Mouse (Mus musculus) hindbrain, embryonic 16.5 days (tissue): Measurements from ENCODE around the gene Jag2. TPM values are rescaled to one million over a fixed set of nuclear protein-coding genes. Genes with fewer than 3 reads are reported as not detected.

Experiments
- ATAC-seq: fragments of 200-750 bp; cut with Nextera tagmentation; 2 replicates; pipeline ENCODE4 v1.8.0; 2017; ENCODE audit warnings: moderate TSS enrichment, moderate library complexity
- H3K27ac ChIP-seq: fragments of 300-500 bp; sonication (generic); 2 replicates; pipeline ENCODE4 v1.5.1; 2014; ENCODE audit warnings: low read depth, mild to moderate bottlenecking, control low read depth, low read length, moderate library complexity
- H3K27me3 ChIP-seq: fragments of 300-500 bp; sonication (generic); replicated peaks from 2 replicates; pipeline ENCODE4 v1.6.1; 2014; ENCODE audit warnings: low read length; ENCODE audit not compliant: control insufficient read depth, insufficient read depth
- H3K36me3 ChIP-seq: fragments of 300-500 bp; sonication (generic); 2 replicates; pipeline ENCODE4 v1.6.1; 2014; ENCODE audit warnings: mild to moderate bottlenecking, low read length, moderate library complexity, mixed read lengths; ENCODE audit not compliant: control insufficient read depth, insufficient read depth
- H3K4me1 ChIP-seq: fragments of 300-500 bp; sonication (generic); 2 replicates; pipeline ENCODE4 v1.6.1; 2014; ENCODE audit warnings: low read depth, low read length; ENCODE audit not compliant: control insufficient read depth, insufficient read depth
- H3K4me2 ChIP-seq: fragments of 300-500 bp; sonication (generic); 2 replicates; pipeline ENCODE4 v1.6.1; 2014; ENCODE audit warnings: mild to moderate bottlenecking, low read length, control low read depth, moderate library complexity
- H3K4me3 ChIP-seq: fragments of 300-500 bp; sonication (generic); 2 replicates; pipeline ENCODE4 v1.5.1; 2014; ENCODE audit warnings: mild to moderate bottlenecking, low read length, control low read depth, moderate library complexity
- H3K9ac ChIP-seq: fragments of 300-500 bp; sonication (generic); 2 replicates; pipeline ENCODE4 v1.6.1; 2014; ENCODE audit warnings: low read depth, mild to moderate bottlenecking, control low read depth, low read length, moderate library complexity
- H3K9me3 ChIP-seq: fragments of 300-500 bp; sonication (generic); 2 replicates; pipeline ENCODE4 v1.6.1; 2014; ENCODE audit warnings: mild to moderate bottlenecking, low read length, moderate library complexity; ENCODE audit not compliant: control insufficient read depth
- WGBS: fragments of 180-500 bp; shearing (Covaris S2); extraction: QIAGEN DNeasy Blood & Tissue Kit; methylation state at CpG from one replicate; pipeline ENCODE4 v1.1.7; 2014; 5-methylcytosine and 5-hydroxymethylcytosine counted together
- polyA plus RNA-seq: library from polyadenylated mRNA; unstranded; fragments of >200 nt; fragmentation: Nextera tagmentation; extraction: Ambion mirVana; gene quantifications from 2 replicates; pipeline ENCODE4 v1.2.1, GENCODE M21; 2015

Jag2 gene
- polyA plus RNA-seq, 1 experiment from 2014 or later: 11.1 TPM

DNA sequence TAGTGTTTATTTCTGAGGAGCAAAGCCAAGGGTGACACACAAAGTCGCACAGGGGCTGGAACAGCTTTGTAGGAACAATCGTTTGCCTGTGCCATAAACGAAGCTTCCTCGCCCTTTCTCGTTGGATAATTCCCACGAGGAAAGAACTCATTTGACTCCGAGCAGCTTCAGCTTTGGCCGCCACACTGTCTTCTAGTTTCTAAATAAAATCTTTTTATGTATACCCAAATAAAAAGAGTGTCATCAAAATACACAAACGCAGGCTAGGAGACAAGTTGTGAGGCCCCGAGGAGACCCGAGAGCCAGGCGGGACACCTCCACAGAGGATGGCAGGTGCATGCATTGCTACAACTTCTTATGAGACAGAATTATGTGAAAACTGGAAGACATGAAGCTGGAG lies 31.2 kb downstream of the Jag2 start:
- Histone ChIP-seq H3K36me3 (no peaks in the 10 kb centered on the region), H3K9me3 (no peaks in the 10 kb centered on the region), H3K4me3 (no peak overlapping the region), H3K9ac (no peak overlapping the region), H3K4me1 (peaks cover 8% of the 10 kb centered on the region), H3K27ac (no peak overlapping the region), H3K27me3 (no peaks in the 10 kb centered on the region), H3K4me2 (no peak overlapping the region; the same call in 1 of the 2 replicates)
- no peak for ATAC-seq
- 58% methylated on average over 12 of the region's 12 CpGs for WGBS

DNA sequence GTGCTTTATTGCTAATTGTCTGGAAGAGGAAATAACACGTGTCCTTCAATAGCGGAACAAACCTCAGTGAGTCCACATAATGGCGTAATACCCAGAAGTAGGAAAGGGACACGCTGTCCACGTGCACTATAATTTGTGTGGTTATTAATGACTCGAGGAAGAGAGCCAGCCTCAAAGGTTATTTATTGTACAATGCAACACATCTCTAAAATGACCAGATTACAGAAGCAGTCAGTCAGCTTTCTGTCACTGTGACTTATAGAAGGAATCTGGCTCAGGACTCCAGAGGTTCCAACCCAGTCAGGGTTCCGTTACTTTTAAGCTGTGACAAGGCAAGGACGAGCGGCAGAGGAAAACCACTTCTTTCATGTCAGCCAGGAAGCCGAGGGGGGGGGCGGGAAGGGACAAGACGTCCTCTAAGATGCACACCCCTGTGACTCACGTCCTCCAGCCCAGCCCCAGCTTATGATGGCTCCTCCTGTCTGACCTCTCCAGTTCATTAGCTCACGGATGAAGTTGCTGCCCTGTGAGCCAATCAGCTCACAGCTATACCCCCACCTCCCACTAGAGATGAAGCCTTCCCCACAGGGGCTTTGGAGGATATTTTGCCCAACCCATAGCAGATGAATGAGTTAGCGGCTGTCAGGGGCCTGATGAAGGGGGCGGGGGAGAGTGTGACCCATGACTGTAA lies 31.9 kb downstream of the Jag2 start:
- no peaks in the 10 kb centered on the region for H3K36me3 ChIP-seq
- peak overlapping the region; percentile 6; the same call in 1 of the 2 replicates for H3K4me3 ChIP-seq
- ATAC-seq: peak; percentile 87
- H3K4me2 ChIP-seq: peak overlapping the region; percentile 36
- peaks cover 8% of the 10 kb centered on the region for H3K4me1 ChIP-seq
- no peaks in the 10 kb centered on the region for H3K9me3 ChIP-seq
- H3K27me3 ChIP-seq: no peaks in the 10 kb centered on the region
- peak overlapping the region; percentile 6; the same call in 1 of the 2 replicates for H3K9ac ChIP-seq
- H3K27ac ChIP-seq: no peak overlapping the region
- WGBS: 28% methylated on average over 16 of the region's 16 CpGs

DNA sequence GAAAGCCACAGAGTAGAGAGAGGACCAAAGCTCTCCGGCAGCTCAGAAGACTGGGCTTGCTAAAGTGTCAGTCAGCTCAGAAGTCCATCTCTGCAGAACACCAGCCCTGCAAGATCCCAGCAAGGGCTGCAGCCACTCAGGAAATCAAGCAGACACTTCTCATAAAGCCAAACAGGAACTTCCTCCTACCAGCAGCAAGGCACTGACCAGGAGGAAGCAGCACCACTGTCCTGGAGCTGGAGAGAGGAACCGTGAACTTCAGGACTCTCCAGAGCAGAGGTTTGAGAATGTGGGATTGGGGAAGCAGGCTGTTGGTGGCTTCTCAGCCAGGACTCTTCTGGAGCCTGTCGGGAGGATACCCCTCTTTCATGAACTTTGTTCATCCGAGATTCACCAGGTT lies 34.6 kb downstream of the Jag2 start:
- no peaks in the 10 kb centered on the region for H3K36me3 ChIP-seq
- no peak overlapping the region for H3K27ac ChIP-seq
- H3K27me3 ChIP-seq: no peaks in the 10 kb centered on the region
- no peak overlapping the region for H3K9ac ChIP-seq
- 77% methylated on average over 4 of the region's 4 CpGs for WGBS
- no peak overlapping the region for H3K4me3 ChIP-seq
- H3K9me3 ChIP-seq: no peaks in the 10 kb centered on the region
- ATAC-seq: no peak
- peaks cover 8% of the 10 kb centered on the region for H3K4me1 ChIP-seq
- H3K4me2 ChIP-seq: no peak overlapping the region

DNA sequence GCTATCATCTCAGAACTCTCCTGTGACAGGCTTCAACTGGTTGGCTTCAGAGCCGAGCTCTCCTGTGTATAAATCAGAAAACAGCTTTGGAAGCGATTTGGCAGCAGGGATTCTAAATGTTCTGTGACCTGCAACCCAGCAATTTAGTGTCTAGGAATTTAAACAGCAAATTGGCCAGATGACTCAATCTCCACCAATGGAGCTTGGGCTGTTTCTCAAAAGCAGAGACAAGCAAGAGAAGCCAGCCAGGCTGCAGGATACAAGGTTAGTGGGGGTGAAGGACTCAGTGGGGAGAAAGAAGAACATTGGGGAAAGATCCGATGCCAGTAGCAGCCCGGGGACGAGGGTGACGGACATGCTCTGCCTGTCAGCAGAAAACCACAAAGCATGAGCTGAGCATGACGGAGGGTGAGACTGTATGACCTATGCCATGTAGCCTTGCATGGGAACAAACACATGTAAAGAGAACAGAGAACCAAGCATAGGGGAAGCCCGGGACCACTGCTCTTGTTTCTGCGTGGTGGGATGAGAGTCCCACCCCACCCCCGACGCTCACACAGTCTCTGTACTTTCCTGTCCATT lies 35.2 kb downstream of the Jag2 start:
- H3K4me3 ChIP-seq: no peak overlapping the region
- no peaks in the 10 kb centered on the region for H3K27me3 ChIP-seq
- ATAC-seq: no peak
- H3K36me3 ChIP-seq: no peaks in the 10 kb centered on the region
- 65% methylated on average over 11 of the region's 11 CpGs for WGBS
- H3K27ac ChIP-seq: peak overlapping the region; percentile 44
- H3K9me3 ChIP-seq: no peaks in the 10 kb centered on the region
- H3K4me1 ChIP-seq: peaks cover 8% of the 10 kb centered on the region
- no peak overlapping the region for H3K4me2 ChIP-seq
- H3K9ac ChIP-seq: no peak overlapping the region

DNA sequence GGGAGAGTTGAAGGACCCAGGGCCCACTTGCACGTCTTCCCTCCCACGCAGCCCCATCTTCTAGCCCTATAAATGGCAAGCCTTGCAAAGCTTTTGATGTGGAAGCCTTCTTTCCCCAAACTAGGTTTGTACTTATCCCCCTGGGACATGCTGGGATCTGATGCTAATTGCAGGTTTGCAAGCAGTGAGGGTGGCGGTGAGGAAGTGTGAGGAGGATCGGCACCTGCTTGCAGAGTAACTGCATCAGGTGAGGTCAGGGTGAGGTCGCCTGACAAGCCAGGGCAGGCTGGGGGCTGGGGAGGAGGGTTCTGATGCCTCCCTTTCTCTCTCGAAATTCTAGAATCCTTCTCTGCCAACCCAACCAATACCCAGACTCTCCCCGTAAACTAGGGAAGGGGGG lies 44.1 kb downstream of the Jag2 start:
- 68% methylated on average over 7 of the region's 7 CpGs for WGBS
- no peak for ATAC-seq
- no peak overlapping the region for H3K4me2 ChIP-seq

DNA sequence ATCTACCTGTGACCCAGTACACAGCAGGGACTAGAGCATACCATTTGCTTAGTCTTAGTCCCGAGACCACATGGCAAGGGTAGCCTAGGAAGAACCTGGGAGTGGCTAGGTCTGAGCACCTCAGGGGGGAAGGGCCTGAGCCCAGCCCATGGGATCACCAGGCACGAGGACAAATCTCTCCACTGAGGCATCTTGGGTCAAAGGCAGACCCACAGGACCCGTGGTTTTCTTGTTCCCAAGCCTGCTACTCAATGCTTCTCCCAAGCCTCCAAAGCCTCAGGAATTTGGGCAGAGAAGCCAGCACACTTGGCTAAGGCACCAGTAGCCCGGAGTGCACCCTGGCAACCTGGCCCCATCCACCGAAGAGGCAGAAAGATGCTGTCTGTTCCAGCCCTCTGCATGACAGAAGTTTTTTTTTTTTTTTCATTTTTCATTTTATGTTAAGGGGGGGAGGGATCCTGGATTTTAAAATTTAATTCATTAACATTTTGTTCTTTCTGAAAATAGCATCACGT lies 48.2 kb downstream of the Jag2 start:
- no peak overlapping the region for H3K9ac ChIP-seq
- H3K36me3 ChIP-seq: no peaks in the 10 kb centered on the region
- H3K4me1 ChIP-seq: peaks cover 13% of the 10 kb centered on the region
- H3K27me3 ChIP-seq: peaks cover 29% of the 10 kb centered on the region
- ATAC-seq: no peak
- H3K9me3 ChIP-seq: no peaks in the 10 kb centered on the region
- WGBS: 76% methylated on average over 6 of the region's 6 CpGs
- no peak overlapping the region for H3K4me2 ChIP-seq
- no peak overlapping the region for H3K4me3 ChIP-seq
- no peak overlapping the region for H3K27ac ChIP-seq

More for the DNA sequence above, 44.1 kb downstream of the Jag2 start:
- Histone ChIP-seq H3K9me3 (no peaks in the 10 kb centered on the region), H3K27ac (no peak overlapping the region), H3K36me3 (no peaks in the 10 kb centered on the region), H3K4me3 (no peak overlapping the region), H3K4me1 (no peaks in the 10 kb centered on the region), H3K9ac (no peak overlapping the region), H3K27me3 (0 out of 2 replicates have a peak, but pooled peaks cover 2% of the 10 kb centered on the region)

DNA sequence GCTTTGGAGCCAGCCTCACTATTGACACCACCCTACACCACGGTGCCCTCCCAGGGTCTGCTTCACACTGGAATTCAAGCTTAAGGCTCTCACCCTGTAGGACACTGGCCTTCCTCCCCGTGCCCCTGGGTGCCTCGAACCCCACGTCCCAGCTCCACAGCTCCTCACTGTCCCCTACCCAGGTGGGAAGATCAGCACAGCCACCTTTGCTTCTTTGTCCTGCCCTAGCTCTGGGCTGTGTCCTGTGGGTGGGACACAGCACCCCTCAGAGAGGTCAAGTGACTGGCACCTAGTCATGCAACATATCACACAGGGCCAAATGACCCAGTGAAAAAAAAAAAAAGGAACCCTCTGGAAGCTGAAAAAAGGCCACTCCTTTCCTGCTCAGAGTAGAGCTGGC lies 48.9 kb downstream of the Jag2 start:
- Histone ChIP-seq H3K27ac (no peak overlapping the region), H3K27me3 (peaks cover 36% of the 10 kb centered on the region), H3K4me3 (no peak overlapping the region), H3K4me2 (no peak overlapping the region), H3K36me3 (no peaks in the 10 kb centered on the region), H3K9ac (no peak overlapping the region), H3K9me3 (no peaks in the 10 kb centered on the region), H3K4me1 (peaks cover 17% of the 10 kb centered on the region)
- 78% methylated on average over 4 of the region's 4 CpGs for WGBS
- no peak for ATAC-seq

DNA sequence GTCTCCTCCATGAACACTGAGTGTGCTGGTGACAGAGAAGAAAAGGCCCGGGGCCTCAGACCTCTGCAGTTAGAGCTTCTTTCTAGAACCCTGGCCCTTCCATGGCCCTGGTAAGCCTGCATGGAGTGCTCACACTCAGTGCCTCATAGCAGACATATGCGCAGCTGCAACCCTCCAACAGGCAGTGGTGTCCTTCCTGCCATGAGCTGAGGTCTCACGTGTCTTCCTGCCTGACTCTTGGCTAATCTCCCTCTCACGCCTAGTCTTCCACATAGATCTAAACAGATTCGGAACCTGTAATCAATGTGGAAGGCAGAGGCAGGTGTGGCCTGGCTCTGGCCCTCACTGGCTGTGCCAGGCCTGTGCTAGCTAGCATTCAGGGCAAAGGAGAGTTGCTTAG lies 49.8 kb downstream of the Jag2 start:
- no peak for ATAC-seq
- H3K27me3 ChIP-seq: peaks cover 44% of the 10 kb centered on the region

DNA sequence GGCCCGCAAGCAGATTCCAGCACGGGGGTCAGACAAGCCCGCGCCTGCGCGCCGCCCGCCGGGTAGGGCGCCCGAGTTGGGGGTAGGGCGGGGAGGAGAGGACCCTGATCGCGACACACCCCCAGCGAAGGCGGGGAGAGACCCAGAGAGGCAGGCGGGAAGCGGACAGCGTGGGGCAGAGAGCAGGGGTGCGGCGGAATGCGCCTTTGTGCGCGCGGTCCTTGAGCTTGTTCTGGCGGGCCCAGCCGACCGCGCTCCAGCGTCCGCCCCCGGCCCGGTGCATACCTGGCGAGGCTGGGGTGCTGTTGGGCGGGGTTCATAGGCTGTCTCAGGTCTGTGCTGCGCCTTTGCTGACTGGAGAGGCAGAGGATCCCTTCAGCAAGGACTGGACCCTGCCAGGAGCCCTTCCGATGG lies 52.0 kb downstream of the Jag2 start:
- H3K27me3 ChIP-seq: peaks cover 55% of the 10 kb centered on the region
- H3K36me3 ChIP-seq: no peaks in the 10 kb centered on the region
- peaks cover 22% of the 10 kb centered on the region for H3K4me1 ChIP-seq
- no peak overlapping the region for H3K27ac ChIP-seq
- under 1% methylated on average over 35 of the region's 37 CpGs for WGBS
- peak overlapping the region; percentile 39; the same call in 1 of the 2 replicates for H3K9ac ChIP-seq
- H3K4me3 ChIP-seq: peak overlapping the region; percentile 37
- peak overlapping the region; percentile 66 for H3K4me2 ChIP-seq
- no peak for ATAC-seq
- no peaks in the 10 kb centered on the region for H3K9me3 ChIP-seq

More for the DNA sequence above, 49.8 kb downstream of the Jag2 start:
- 93% methylated on average over 5 of the region's 5 CpGs for WGBS
- no peak overlapping the region for H3K27ac ChIP-seq
- no peak overlapping the region for H3K4me2 ChIP-seq
- H3K36me3 ChIP-seq: no peaks in the 10 kb centered on the region
- H3K9ac ChIP-seq: no peak overlapping the region
- H3K4me1 ChIP-seq: peaks cover 17% of the 10 kb centered on the region
- H3K4me3 ChIP-seq: no peak overlapping the region
- no peaks in the 10 kb centered on the region for H3K9me3 ChIP-seq
